Mouse (Mus musculus): ENCODE measurements at regions not wholly inside any gene's neighbourhood (a gene's known extent, or its start where the extent isn't known, plus 50 kb on each side); places are given as distances from the start of the nearest gene placed in this dataset.

DNA sequence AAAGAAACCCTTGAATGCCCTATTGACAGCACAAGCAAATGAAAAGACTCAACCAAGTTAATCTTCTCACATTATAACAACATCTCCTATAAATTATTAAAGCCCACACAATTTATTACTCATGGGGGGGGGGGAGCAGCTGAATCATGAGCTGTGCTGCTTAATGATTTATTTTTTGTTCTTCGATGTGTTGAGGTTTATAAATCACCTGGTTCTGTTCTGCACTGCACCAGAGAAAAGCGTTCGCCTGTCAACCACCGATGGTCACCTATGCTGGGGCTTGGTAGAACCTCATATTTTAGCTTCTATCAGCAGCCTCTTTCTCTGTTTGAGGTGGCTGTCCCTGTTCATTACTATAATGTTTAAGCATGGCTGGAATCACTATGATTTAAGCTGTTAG lies 174.4 kb upstream of the Adgrl2 start:
- no peak for ATAC-seq (replicated peaks; ENCODE audit: low read depth, poor library complexity, severe bottlenecking)

DNA sequence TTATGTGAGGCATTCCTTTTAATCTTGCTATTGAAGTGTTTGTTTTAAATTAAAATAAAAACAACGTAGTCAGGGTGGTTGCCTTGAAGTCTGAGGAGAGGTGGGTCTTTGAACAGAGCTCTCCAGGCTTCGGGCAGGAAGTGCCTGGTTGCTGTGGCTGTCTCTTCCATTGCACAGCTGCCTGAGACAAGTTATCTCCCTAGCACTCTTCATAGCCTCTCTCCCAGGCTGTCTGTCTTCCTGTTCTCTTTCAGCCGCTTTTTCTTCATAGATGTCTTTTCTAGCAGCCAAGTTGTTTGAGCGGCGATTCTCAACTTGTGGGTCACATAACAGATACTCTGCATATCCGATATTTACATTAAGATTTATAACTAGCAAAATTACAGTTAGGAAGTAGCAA lies 173.2 kb upstream of the Adgrl2 start:
- ATAC-seq (replicated peaks; ENCODE audit: low read depth, poor library complexity, severe bottlenecking), result 0 out of 2 replicates have a peak, but pooled peaks have one; percentile 50

DNA sequence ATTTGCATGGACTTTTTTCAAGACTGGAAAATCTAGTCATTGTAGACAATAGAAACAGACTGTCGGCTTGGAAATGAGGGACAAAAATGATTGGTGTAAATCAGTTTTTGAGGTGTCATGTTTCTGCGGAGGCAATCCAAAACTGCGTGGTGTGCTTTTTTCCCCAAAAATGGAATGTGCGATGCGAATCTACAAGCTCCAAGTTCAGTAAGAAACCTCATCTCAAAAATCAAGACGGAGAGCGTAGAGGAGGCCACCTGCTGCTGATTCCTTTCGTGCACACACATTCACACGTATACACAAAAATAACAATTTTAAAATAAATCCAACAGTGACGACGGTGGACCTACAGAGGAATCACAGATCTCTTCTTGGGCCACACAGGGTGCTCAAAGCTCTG lies 170.5 kb upstream of the Adgrl2 start:
- ATAC-seq (replicated peaks; ENCODE audit: low read depth, poor library complexity, severe bottlenecking), result no peak

DNA sequence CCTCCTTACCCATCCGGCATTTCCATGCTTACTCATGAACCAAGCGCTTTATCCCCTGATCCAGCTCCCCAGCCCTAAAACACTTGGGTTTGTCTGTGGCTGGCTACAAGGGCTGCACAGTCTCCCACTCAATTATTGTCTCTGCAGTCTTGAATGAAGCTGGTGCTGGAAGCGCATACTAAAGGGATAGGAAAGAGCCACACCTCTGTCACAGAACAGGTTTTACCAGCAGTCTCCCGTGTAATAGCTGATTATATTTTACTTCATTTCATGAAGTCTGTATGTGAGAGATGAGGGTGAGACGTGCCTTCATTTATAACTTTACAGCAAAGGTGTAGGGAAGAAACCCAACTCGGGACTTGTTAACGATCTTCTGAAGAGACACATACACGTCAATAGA lies 167.0 kb upstream of the Adgrl2 start:
- no peak for ATAC-seq (replicated peaks; ENCODE audit: low read depth, poor library complexity, severe bottlenecking)

DNA sequence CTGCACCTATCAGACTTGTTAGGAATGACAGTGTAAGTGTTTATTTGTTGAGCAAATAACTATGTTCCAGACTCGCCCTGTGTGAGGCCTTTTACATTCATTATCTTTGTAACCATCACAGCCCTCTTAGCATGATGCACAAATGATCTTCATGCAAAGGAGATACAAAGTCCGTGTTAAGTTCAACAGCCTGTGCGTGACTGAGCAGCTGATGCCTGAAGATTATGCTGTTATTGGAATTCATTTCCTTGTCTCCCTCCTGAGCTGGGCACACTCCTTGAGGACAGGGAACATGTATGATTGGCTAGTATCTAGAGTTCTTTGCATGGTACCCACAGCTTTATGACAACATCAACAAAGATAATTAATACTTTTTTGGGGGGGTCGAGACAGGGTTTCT lies 162.0 kb upstream of the Adgrl2 start:
- ATAC-seq (replicated peaks; ENCODE audit: low read depth, poor library complexity, severe bottlenecking), result no peak

DNA sequence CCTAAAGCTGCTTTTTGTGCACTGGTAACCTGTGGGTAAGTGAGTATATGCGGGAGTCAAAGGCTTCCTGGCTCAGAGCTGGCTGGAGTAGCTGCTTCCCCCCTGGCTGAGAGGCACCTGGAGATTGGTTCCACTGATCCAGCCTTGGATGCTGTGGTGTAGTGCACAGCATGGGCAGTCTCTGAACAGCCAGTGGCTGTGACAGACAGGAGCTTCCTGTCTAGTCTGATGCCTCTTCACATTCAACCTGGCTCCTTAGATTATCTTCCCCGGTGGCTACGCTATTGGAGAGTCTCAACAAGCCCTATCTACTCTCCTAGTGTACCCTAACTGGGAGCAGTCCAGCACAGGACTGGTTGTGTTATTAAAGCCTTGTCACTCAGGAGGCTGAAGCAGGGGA lies 160.4 kb upstream of the Adgrl2 start:
- ATAC-seq (replicated peaks; ENCODE audit: low read depth, poor library complexity, severe bottlenecking), result peak; percentile 43

DNA sequence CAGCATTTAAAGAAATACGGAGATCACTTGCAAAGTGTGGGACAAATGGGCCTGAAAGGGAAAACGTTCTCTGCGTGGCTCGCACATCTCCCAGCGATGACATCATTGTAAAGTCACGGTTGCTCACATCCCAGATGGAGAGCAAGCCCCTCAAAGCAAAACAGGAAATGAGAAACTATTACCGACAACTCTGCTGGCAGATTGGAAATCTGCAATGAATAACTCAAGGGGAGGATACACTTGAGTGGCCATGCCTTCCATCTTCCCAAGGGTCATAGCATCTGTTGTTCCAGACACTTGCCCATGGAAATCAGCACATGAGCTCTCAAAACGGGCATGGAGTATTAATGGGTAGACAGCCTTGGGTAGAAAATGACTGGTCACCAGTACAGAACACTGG lies 158.3 kb upstream of the Adgrl2 start:
- ATAC-seq (replicated peaks; ENCODE audit: low read depth, poor library complexity, severe bottlenecking), result no peak

DNA sequence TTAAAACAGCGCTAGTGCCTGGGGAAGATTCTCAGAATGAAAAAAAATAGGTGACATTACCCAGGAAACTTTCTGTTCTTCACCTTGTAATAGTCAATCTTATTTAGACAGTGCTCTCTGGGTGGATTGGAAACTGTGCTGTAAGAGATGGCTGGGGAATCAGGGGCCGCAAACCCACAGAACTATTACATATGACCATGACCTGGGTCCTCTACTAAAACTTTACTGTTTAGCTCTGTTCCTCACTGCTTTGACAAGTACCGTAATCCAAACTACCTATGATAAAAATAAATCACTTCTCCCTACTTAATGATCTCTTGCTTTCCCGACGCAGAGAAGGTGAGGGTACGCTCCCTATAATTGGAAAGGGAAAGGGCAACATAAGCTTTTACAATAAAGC lies 157.6 kb upstream of the Adgrl2 start:
- ATAC-seq (replicated peaks; ENCODE audit: low read depth, poor library complexity, severe bottlenecking), result no peak

DNA sequence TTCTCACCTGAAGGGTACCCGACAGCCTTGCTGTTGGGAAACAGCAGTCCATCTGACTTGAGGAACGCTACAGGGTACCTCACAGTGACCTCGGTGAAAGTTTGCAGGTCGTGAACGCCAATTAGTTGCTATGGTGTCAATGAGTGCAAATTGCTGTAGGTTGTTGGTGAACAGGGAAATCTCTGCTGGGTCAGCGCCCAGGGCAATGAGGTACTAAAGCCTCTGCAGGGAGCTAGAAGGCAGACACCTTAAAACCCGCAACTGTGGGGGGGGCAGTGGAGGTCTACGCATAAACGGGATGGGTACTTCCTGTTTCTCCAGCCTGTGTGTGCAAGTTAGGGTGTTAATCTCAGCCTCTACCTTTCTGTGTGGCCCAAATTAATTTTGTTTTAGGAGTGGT lies 156.3 kb upstream of the Adgrl2 start:
- ATAC-seq (replicated peaks; ENCODE audit: low read depth, poor library complexity, severe bottlenecking), result peak; percentile 34; the same call in 1 of the 2 replicates

DNA sequence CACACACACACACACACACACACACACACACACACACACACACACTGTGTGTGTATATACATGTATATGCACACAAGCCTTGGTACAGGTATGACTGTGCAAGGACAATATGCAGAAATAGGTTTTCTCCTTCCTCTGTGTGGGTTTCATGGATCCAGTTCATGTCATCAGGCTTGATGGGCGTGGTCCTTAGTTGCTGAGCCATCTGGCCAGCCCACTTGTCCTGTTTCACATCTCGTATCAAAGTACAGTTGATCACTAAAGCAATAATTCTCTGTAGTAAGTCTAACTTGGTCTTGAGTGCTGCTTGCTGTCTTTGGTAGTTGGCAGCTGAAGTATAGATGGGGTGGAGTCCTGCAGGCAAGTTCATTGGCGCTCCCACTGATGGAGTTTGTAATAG lies 150.1 kb upstream of the Adgrl2 start:
- ATAC-seq (replicated peaks; ENCODE audit: low read depth, poor library complexity, severe bottlenecking), result no peak

DNA sequence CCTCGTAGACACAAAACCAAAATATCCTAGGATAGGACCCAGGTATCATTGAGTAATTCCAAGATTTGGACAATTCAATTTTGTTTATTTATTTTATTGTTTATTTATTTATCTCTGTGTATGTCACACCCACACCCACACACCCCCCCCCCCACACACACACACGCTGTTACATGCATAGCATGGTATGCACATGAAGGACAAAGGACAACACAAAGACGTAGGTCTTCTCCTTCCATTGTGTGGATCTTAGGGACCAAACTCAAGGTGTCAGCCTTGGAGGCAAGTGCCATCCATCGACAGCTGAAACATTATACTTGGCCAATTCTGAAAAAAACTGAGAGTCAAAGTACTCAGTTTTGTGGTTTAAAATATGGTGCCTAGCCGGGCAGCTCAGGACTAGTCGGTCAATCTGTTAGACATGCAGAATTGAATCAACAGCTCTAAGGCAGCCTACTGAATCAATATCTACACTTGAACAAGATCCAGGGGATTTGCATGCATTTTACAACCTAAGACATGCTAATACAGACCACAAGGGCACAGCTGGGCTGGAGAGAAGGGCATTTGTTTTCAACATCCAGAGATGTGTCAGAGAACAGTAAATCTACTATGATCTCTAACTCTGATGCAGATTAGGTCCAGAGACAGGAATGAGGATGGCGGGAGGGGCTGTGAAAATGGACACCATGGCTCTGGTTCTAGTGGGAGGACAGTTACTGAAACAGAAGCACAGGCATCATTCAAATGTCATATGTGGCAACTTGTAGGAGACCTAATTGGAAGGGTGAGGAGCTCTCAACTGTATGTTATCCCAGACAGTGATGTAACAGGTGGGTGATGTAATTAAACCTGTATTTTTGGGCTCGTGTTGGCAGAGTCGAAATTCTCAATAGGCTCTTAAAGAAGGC lies 143.9 kb upstream of the Adgrl2 start:
- ATAC-seq (replicated peaks; ENCODE audit: low read depth, poor library complexity, severe bottlenecking), result no peak

DNA sequence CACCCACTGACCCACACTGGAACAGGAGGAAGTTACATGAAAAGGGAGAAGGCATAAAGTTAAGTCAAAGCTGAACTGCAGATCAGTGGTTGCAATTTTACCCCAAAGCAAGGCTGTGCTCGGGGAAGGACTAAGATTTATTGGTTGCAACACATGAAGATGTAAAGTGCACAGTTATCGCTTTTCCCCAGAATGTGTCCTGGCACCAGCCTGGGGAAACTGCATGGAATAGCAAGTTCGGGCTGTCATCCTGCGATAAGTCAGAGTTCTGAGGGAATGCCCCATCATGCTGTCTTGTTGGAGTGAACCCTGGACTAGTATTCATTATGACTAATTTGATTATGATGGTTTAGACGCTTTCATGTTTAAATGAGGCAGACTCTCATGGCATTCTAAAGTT lies 128.5 kb upstream of the Adgrl2 start:
- ATAC-seq (replicated peaks; ENCODE audit: low read depth, poor library complexity, severe bottlenecking), result no peak

DNA sequence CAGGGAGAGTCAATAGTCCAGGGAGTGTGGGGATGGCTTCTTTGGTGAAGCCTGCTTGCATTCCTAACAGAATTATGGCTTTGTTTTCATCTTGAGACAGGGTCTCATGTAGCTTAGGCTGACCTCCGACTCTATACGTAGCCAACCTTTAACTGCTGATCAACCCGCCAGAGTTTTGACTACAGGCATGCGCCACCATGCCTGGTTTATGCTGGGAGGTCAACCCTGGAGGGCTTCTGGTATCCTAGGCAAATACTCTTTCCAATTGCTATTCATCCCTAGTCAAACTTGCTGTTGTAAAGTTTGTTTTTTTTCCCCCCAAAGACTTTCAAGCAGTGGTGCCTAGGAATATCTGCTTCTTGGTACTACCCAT lies 127.3 kb upstream of the Adgrl2 start:
- no peak for ATAC-seq (replicated peaks; ENCODE audit: low read depth, poor library complexity, severe bottlenecking)

DNA sequence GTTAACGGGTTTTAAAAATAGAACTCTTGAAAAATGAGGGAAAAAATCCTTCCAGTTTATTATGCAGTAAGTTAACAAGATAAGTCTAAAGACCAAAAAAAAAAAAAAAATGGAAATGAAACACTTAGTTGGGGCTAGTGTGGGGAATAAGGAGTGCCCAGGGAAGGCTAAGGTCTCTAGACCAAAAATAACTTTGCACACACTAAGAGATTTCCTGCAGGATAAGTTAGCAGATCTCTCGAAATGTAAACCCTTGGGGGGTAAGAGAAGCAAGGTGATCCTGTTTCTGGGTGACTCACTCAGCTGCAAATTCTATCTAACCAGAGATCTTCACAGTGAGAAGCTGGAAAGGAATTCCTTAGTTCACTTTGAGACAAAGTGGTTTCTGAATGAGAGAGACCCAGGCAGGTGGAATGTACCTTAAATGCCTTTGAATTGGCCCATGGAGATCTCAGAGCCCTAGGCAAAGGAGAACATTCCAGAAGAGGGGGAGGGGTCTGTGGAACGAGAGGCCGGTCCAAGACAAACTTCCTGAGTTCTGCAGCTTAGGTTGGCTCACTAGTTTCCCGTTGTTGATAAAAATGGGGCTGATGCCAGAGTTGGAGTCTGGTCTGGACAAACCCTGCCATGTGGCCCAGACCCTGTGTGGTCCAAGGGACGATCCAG lies 126.8 kb upstream of the Adgrl2 start:
- no peak for ATAC-seq (replicated peaks; ENCODE audit: low read depth, poor library complexity, severe bottlenecking)

DNA sequence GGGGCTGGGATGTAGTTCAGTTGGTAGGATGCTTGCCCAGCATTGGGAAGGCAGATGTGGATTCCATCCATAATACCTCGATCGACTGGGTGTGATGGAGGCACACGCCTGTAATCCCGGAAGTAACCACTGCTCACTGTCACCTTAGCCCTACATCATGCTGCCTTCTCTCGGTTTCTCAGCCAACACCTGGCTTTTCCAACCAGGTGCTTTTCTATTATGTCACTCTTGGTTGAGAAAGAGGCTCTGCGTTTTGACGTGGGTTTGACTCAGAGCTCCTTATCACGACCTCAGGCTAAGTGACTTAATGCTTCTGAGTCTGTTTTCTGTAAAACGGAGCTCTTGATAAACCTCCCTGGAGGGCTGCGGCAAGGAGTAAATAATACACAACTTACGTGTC lies 126.2 kb upstream of the Adgrl2 start:
- ATAC-seq (replicated peaks; ENCODE audit: low read depth, poor library complexity, severe bottlenecking), result no peak

DNA sequence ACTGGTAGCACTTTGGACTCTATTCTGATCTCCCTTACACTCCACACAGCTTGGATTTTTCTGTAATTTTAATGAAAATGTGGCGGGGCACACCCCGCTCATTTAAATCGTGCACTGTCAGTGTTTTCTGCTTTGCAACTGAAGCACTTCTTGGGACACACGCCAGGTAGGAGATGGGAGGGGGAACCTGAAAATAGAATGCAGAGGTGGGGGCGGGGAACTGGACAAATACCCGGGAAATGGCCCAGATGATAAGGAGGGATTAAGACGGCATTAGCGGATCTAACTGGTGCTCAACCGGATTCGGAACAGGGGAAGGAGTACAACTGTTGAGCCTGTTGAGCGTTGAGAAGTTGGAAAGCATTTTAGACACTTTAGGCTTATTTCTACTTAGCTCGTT lies 125.5 kb upstream of the Adgrl2 start:
- ATAC-seq (replicated peaks; ENCODE audit: low read depth, poor library complexity, severe bottlenecking), result no peak

DNA sequence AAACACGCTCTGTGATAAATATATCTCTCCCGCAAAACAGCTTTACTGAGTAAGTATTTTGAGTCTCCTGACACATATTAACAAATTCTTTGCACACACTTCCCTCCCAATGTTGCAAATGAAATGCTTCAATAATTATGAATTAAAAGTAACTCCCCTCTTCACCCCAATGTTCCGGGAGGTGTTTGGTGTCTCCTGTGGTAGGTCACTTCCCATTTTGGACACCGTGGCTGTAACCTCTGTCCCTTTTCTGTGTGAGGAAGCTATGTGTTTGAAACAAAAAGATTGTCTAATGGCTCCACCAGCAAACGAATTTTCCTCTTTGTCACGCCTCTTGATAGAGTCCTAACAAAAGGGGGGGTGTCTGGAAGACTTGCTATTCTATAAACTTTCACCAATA lies 122.5 kb upstream of the Adgrl2 start:
- ATAC-seq (replicated peaks; ENCODE audit: low read depth, poor library complexity, severe bottlenecking), result peak; percentile 28; the same call in 1 of the 2 replicates

DNA sequence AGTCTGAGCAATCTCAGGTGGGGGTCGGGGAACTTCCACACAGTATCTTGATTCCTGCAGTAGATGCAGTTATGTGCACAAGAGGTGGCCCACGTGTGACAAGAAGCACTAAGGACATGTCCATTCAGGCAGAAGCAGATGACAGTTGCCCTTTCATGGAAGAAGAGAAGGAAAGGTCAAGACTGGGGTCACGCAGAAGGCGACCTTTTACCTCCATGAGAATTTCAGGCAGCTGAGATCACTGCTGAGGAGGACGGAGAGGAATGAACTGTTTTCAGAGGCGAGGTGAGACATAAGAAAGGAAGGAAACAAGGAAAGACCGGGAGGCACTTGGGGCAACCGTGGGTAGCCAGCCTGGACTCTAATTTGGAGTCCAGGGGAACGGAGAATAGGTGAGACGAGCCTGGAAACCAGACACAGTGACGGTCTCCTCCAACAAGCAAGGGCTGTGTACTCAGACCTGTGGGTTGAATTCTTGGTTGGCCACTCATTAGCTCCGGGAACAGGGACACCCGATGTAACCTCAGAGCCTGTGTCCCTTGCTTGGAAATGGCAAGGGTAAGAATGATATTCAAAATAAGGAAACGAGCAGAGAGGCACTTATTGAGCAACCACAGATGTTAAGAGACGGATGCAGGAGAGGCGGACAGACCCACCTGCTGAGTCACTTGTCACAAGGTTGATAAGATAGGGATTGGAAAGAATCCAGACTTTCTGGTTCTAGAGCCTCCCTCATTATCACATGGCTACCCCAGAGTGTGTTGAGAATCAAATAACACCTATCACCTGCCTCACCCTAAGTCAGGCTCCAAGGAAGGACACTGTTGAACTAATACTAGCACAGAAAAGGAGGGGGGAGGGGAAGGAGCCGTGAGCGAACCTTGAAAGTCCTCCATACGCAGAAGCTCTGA lies 121.4 kb upstream of the Adgrl2 start:
- ATAC-seq (replicated peaks; ENCODE audit: low read depth, poor library complexity, severe bottlenecking), result peak; percentile 90

DNA sequence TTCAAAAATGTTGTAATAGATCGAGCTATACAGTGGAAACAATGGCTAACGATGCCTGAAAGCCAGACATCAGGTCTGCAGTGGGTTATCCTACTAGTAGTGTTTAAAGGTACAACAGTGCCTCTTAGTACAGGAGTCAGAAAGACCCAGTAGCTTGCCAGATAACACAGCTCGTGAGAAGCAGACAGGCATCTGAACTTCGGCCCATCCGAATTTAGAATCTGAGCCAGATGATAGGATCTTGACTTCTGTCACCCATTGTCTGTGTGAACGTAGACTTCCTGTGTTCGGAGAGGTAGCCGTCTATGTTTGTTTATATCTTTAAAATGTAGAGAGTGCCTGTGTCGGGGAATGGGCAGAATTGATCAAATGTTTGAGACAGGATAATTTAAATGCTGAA lies 120.5 kb upstream of the Adgrl2 start:
- ATAC-seq (replicated peaks; ENCODE audit: low read depth, poor library complexity, severe bottlenecking), result no peak

DNA sequence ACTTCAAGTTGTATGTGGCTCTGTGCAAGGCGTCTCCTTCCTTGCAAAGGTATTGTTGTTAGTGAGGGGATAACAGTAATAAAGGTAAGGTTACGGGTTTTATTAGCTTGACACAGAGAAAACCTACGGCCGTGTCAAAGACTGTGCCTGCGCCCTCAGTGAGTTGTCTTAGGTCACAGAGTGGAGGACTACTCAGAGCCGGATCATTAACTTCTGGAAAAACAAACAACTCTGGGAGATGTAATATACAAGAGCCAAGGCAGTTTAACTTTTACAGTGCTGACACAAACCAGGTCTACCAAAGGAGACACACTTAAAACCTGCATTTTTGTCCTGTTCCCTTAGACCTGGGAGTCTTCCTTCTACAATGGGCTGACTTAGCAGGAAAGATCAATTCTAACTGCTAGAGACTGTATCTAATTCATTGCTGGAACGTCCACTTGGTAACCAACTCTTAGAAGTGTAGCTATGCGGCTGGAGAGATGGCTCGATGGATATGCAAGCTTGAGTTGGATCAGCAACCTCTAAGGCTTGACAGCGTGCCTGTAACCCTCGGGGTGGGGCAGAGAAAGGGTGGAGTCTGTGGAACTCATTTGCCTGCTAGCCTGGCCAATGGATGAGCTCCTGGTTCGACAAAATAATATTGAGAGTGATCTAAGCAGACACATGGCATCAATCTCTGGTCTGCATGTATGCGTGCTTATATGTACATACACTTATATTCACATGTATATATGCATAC lies 115.5 kb upstream of the Adgrl2 start:
- ATAC-seq (replicated peaks; ENCODE audit: low read depth, poor library complexity, severe bottlenecking), result no peak

Data from common myeloid progenitor, adult 5-6 weeks (primary cell).